Mouse (Mus musculus): ENCODE data around the gene Kcp. TPM values are rescaled to one million over a fixed set of nuclear protein-coding genes. Genes with fewer than 3 reads are reported as not detected.

The Kcp gene
- 0.18 TPM for polyA plus RNA-seq (2012; fragmentation: generic; extraction: Trizol)
- long read RNA-seq, experiment 1: 0 reads
- long read RNA-seq, experiment 2: 0 reads

GRCm38 (mm10) chr6:29507447-29508309 is at the start of gene Kcp:
Gene Kcp (minus strand): TSS chr6:29507952.
- H3K79me3 ChIP-seq (ENCODE audit: low read depth): no peaks in the 10 kb centered on the region
- H3ac ChIP-seq (ENCODE audit: control insufficient read depth, insufficient read length, low read depth): no peak within 1 kb of the TSS
- H3K36me3 ChIP-seq (ENCODE audit: control insufficient read depth, insufficient read depth): no peaks in the 10 kb centered on the region
- no peak within 1 kb of the TSS for H3K4me3 ChIP-seq (ENCODE audit: insufficient read depth, poor library complexity, severe bottlenecking)
- TF ChIP-seq MYOG (IDR thresholded peaks at IDR 0.05; ENCODE audit: control insufficient read depth, extremely low read depth, insufficient read length) (no peak), CEBPB (IDR thresholded peaks at IDR 0.05; ENCODE audit: low read depth) (no peak), MAX (IDR thresholded peaks at IDR 0.05) (no peak), MYOD1 (IDR thresholded peaks at IDR 0.05; ENCODE audit: control insufficient read depth, insufficient read length, low read depth) (no peak), FOSL1 (IDR thresholded peaks at IDR 0.05; ENCODE audit: insufficient read depth, low read length, poor library complexity, severe bottlenecking) (no peak), CTCF (IDR thresholded peaks at IDR 0.05; ENCODE audit: control insufficient read depth, insufficient read depth, insufficient read length) (no peak), USF1 (IDR thresholded peaks at IDR 0.05; ENCODE audit: low read depth) (no peak)
- H3K27me3 ChIP-seq (ENCODE audit: control insufficient read depth, insufficient read depth, insufficient read length): peaks cover 34% of the 10 kb centered on the region
- no peaks in the 10 kb centered on the region for H3K79me2 ChIP-seq (ENCODE audit: control insufficient read depth, insufficient read depth)

- no peaks in the 10 kb centered on the region for H3K27me3 ChIP-seq (ENCODE audit: control insufficient read depth, insufficient read depth, insufficient read length)
- TF ChIP-seq MAX (IDR thresholded peaks at IDR 0.05) (no peak), FOSL1 (IDR thresholded peaks at IDR 0.05; ENCODE audit: insufficient read depth, low read length, poor library complexity, severe bottlenecking) (no peak)
- H3K4me3 ChIP-seq (ENCODE audit: insufficient read depth, poor library complexity, severe bottlenecking): no peak overlapping the region
- no peaks in the 10 kb centered on the region for H3K79me2 ChIP-seq (ENCODE audit: control insufficient read depth, insufficient read depth)
- peaks cover 90% of the 10 kb centered on the region for H3K36me3 ChIP-seq (ENCODE audit: control insufficient read depth, insufficient read depth)
- no peaks in the 10 kb centered on the region for H3K79me3 ChIP-seq (ENCODE audit: low read depth)
- no peak overlapping the region for H3ac ChIP-seq (ENCODE audit: control insufficient read depth, insufficient read length, low read depth)
Observed at GRCm38 (mm10) chr6:29557112-29557511, 49.4 kb upstream of the Kcp start.

GRCm38 (mm10) chr6:29552526-29552925 is 44.8 kb upstream of the Kcp start:
- Histone ChIP-seq H3K79me2 (ENCODE audit: control insufficient read depth, insufficient read depth) (no peaks in the 10 kb centered on the region), H3K27me3 (ENCODE audit: control insufficient read depth, insufficient read depth, insufficient read length) (no peaks in the 10 kb centered on the region), H3K36me3 (ENCODE audit: control insufficient read depth, insufficient read depth) (peaks cover 76% of the 10 kb centered on the region), H3ac (ENCODE audit: control insufficient read depth, insufficient read length, low read depth) (no peak overlapping the region), H3K4me3 (ENCODE audit: insufficient read depth, poor library complexity, severe bottlenecking) (no peak overlapping the region), H3K79me3 (ENCODE audit: low read depth) (no peaks in the 10 kb centered on the region)
- no peak for TF ChIP-seq MAX (IDR thresholded peaks at IDR 0.05)
- TF ChIP-seq USF1 (IDR thresholded peaks at IDR 0.05; ENCODE audit: low read depth): no peak
- no peak for TF ChIP-seq MYOD1 (IDR thresholded peaks at IDR 0.05; ENCODE audit: control insufficient read depth, insufficient read length, low read depth)
- no peak for TF ChIP-seq CEBPB (IDR thresholded peaks at IDR 0.05; ENCODE audit: low read depth)
- TF ChIP-seq MYOG (IDR thresholded peaks at IDR 0.05; ENCODE audit: control insufficient read depth, extremely low read depth, insufficient read length): no peak
- TF ChIP-seq CTCF (IDR thresholded peaks at IDR 0.05; ENCODE audit: control insufficient read depth, insufficient read depth, insufficient read length): no peak
- TF ChIP-seq FOSL1 (IDR thresholded peaks at IDR 0.05; ENCODE audit: insufficient read depth, low read length, poor library complexity, severe bottlenecking): no peak

GRCm38 (mm10) chr6:29548086-29548485 is 40.3 kb upstream of the Kcp start:
- no peaks in the 10 kb centered on the region for H3K27me3 ChIP-seq (ENCODE audit: control insufficient read depth, insufficient read depth, insufficient read length)
- TF ChIP-seq FOSL1 (IDR thresholded peaks at IDR 0.05; ENCODE audit: insufficient read depth, low read length, poor library complexity, severe bottlenecking) (no peak), MYOD1 (IDR thresholded peaks at IDR 0.05; ENCODE audit: control insufficient read depth, insufficient read length, low read depth) (no peak), MYOG (IDR thresholded peaks at IDR 0.05; ENCODE audit: control insufficient read depth, extremely low read depth, insufficient read length) (no peak), MAX (IDR thresholded peaks at IDR 0.05) (no peak)
- no peaks in the 10 kb centered on the region for H3K79me3 ChIP-seq (ENCODE audit: low read depth)
- H3K36me3 ChIP-seq (ENCODE audit: control insufficient read depth, insufficient read depth): peaks cover 63% of the 10 kb centered on the region
- H3ac ChIP-seq (ENCODE audit: control insufficient read depth, insufficient read length, low read depth): no peak overlapping the region
- no peak overlapping the region for H3K4me3 ChIP-seq (ENCODE audit: insufficient read depth, poor library complexity, severe bottlenecking)
- H3K79me2 ChIP-seq (ENCODE audit: control insufficient read depth, insufficient read depth): no peaks in the 10 kb centered on the region

GRCm38 (mm10) chr6:29547582-29547981 is 39.8 kb upstream of the Kcp start:
- H3K36me3 ChIP-seq (ENCODE audit: control insufficient read depth, insufficient read depth): peaks cover 63% of the 10 kb centered on the region
- no peaks in the 10 kb centered on the region for H3K79me2 ChIP-seq (ENCODE audit: control insufficient read depth, insufficient read depth)
- H3ac ChIP-seq (ENCODE audit: control insufficient read depth, insufficient read length, low read depth): no peak overlapping the region
- no peak overlapping the region for H3K4me3 ChIP-seq (ENCODE audit: insufficient read depth, poor library complexity, severe bottlenecking)
- no peaks in the 10 kb centered on the region for H3K79me3 ChIP-seq (ENCODE audit: low read depth)
- no peaks in the 10 kb centered on the region for H3K27me3 ChIP-seq (ENCODE audit: control insufficient read depth, insufficient read depth, insufficient read length)
- TF ChIP-seq CTCF (IDR thresholded peaks at IDR 0.05; ENCODE audit: control insufficient read depth, insufficient read depth, insufficient read length) (no peak), MYOD1 (IDR thresholded peaks at IDR 0.05; ENCODE audit: control insufficient read depth, insufficient read length, low read depth) (no peak), CEBPB (IDR thresholded peaks at IDR 0.05; ENCODE audit: low read depth) (no peak), FOSL1 (IDR thresholded peaks at IDR 0.05; ENCODE audit: insufficient read depth, low read length, poor library complexity, severe bottlenecking) (no peak)

- H3K4me3 ChIP-seq (ENCODE audit: insufficient read depth, poor library complexity, severe bottlenecking): no peak overlapping the region
- H3ac ChIP-seq (ENCODE audit: control insufficient read depth, insufficient read length, low read depth): no peak overlapping the region
- no peaks in the 10 kb centered on the region for H3K79me3 ChIP-seq (ENCODE audit: low read depth)
- no peak for TF ChIP-seq MAX (IDR thresholded peaks at IDR 0.05)
- H3K27me3 ChIP-seq (ENCODE audit: control insufficient read depth, insufficient read depth, insufficient read length): no peaks in the 10 kb centered on the region
- peaks cover 59% of the 10 kb centered on the region for H3K36me3 ChIP-seq (ENCODE audit: control insufficient read depth, insufficient read depth)
- H3K79me2 ChIP-seq (ENCODE audit: control insufficient read depth, insufficient read depth): no peaks in the 10 kb centered on the region
Observed at GRCm38 (mm10) chr6:29545611-29546010, 37.9 kb upstream of the Kcp start.

All from C2C12 (cell line).